Mouse (Mus musculus): ENCODE results near the gene Sepsecs.
"Not testable (repeated sequence)": the region's sequence is repeated elsewhere in the genome, so short reads cannot be mapped to it uniquely, and the experiment has no call there.

Gene Sepsecs

GRCm38 (mm10) chr5:52669426-52670191 lies at the start of gene Sepsecs:
Sepsecs (minus strand) TSS chr5:52669708.
- DNase-seq (ENCODE audit: low read depth in 2 of 2, low spot score in 2 of 2): peak; percentile 81 to 82

- no peak for DNase-seq (ENCODE audit: low read depth in 2 of 2, low spot score in 2 of 2)
Measured at GRCm38 (mm10) chr5:52716742-52717448, 47.4 kb upstream of the Sepsecs start.

- DNase-seq (ENCODE audit: low read depth in 2 of 2, low spot score in 2 of 2): no peak
Measured at GRCm38 (mm10) chr5:52712704-52713103, 43.2 kb upstream of the Sepsecs start.

GRCm38 (mm10) chr5:52704562-52704961 lies 35.1 kb upstream of the Sepsecs start:
- no peak for DNase-seq (ENCODE audit: low read depth in 2 of 2, low spot score in 2 of 2)

GRCm38 (mm10) chr5:52697882-52698440 lies 28.5 kb upstream of the Sepsecs start:
- DNase-seq (ENCODE audit: low read depth in 2 of 2, low spot score in 2 of 2): not testable (repeated sequence)

GRCm38 (mm10) chr5:52697291-52697690 lies 27.8 kb upstream of the Sepsecs start:
- DNase-seq (ENCODE audit: low read depth in 2 of 2, low spot score in 2 of 2): no peak

- DNase-seq (ENCODE audit: low read depth in 2 of 2, low spot score in 2 of 2): no peak
Measured at GRCm38 (mm10) chr5:52687741-52688455, 18.4 kb upstream of the Sepsecs start.

- no peak for DNase-seq (ENCODE audit: low read depth in 2 of 2, low spot score in 2 of 2)
Measured at GRCm38 (mm10) chr5:52681111-52681510, 11.6 kb upstream of the Sepsecs start.

GRCm38 (mm10) chr5:52680191-52680590 lies 10.7 kb upstream of the Sepsecs start:
- DNase-seq (ENCODE audit: low read depth in 2 of 2, low spot score in 2 of 2): no peak

GRCm38 (mm10) chr5:52678498-52679070 lies 9.1 kb upstream of the Sepsecs start:
- DNase-seq (ENCODE audit: low read depth in 2 of 2, low spot score in 2 of 2): no peak

- DNase-seq (ENCODE audit: low read depth in 2 of 2, low spot score in 2 of 2): no peak
Measured at GRCm38 (mm10) chr5:52677126-52677525, 7.6 kb upstream of the Sepsecs start.

GRCm38 (mm10) chr5:52674384-52675069 lies 5.0 kb upstream of the Sepsecs start:
- DNase-seq (ENCODE audit: low read depth in 2 of 2, low spot score in 2 of 2): no peak

- no peak for DNase-seq (ENCODE audit: low read depth in 2 of 2, low spot score in 2 of 2)
Measured at GRCm38 (mm10) chr5:52673341-52673740, 3.8 kb upstream of the Sepsecs start.

- DNase-seq (ENCODE audit: low read depth in 2 of 2, low spot score in 2 of 2): no peak
Measured at GRCm38 (mm10) chr5:52670745-52671144, 1.2 kb upstream of the Sepsecs start.

GRCm38 (mm10) chr5:52666766-52667165 lies 2.7 kb downstream of the Sepsecs start:
- DNase-seq (ENCODE audit: low read depth in 2 of 2, low spot score in 2 of 2): no peak

- no peak for DNase-seq (ENCODE audit: low read depth in 2 of 2, low spot score in 2 of 2)
Measured at GRCm38 (mm10) chr5:52657957-52658356, 11.6 kb downstream of the Sepsecs start.

- no peak for DNase-seq (ENCODE audit: low read depth in 2 of 2, low spot score in 2 of 2)
Measured at GRCm38 (mm10) chr5:52657336-52657735, 12.2 kb downstream of the Sepsecs start.

- no peak for DNase-seq (ENCODE audit: low read depth in 2 of 2, low spot score in 2 of 2)
Measured at GRCm38 (mm10) chr5:52655992-52656391, 13.5 kb downstream of the Sepsecs start.

- DNase-seq (ENCODE audit: low read depth in 2 of 2, low spot score in 2 of 2): no peak
Measured at GRCm38 (mm10) chr5:52654961-52655360, 14.5 kb downstream of the Sepsecs start.

- DNase-seq (ENCODE audit: low read depth in 2 of 2, low spot score in 2 of 2): no peak
Measured at GRCm38 (mm10) chr5:52652606-52653005, 16.9 kb downstream of the Sepsecs start.

- no peak for DNase-seq (ENCODE audit: low read depth in 2 of 2, low spot score in 2 of 2)
Measured at GRCm38 (mm10) chr5:52652086-52652485, 17.4 kb downstream of the Sepsecs start.
